Mouse (Mus musculus) gonadal fat pad, adult 2 months (tissue): Measurements from ENCODE around the gene Crhbp. TPM values are rescaled to one million over a fixed set of nuclear protein-coding genes. Genes with fewer than 3 reads are reported as not detected.

Experiments
- DNase-seq: peaks from one replicate; pipeline ENCODE4 v3.0.0-alpha.2; 2012; ENCODE audit warnings: low read depth
- polyA plus RNA-seq: library from polyadenylated mRNA; depleted of rRNA; stranded (reverse); fragments of >200 nt; gene quantifications from 2 replicates; pipeline ENCODE4 v1.2.3, GENCODE M21; 2012; rRNA removed

The Crhbp gene
- polyA plus RNA-seq, 1 experiment = 0.49 TPM

- no peak for DNase-seq
These were observed 25.4 kb downstream of the Crhbp start for GRCm38 (mm10) chr13:95419204-95419749.

DNA sequence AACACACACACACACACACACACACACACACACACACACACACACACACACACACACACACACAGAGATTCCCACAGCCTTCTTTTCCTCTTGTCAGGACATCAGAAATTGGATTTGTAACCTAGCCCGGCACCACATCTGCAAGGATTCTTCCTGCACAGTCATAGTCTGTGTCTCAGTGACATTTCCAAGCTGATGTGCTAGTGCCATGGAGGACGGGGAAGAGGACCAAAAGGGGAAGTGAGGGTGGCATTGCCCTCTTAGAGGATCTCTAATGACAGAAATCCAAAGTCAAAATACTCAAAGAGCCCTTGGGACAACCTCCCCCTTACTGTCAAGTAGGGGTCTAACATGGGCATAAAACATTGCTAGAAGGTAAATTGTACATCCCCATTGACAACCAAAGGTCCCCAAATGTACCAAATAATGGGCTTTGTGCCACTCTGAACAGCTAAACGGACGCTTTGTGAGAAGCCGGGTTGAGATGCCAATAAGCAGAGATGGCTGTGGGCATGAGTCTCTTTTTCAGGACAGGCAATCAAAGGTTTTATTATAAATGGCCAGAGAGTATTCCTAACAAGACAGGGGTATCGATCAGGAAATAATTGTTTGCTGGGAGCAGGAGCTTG, 26.0 kb downstream of the Crhbp start:
- DNase-seq = no peak

DNA sequence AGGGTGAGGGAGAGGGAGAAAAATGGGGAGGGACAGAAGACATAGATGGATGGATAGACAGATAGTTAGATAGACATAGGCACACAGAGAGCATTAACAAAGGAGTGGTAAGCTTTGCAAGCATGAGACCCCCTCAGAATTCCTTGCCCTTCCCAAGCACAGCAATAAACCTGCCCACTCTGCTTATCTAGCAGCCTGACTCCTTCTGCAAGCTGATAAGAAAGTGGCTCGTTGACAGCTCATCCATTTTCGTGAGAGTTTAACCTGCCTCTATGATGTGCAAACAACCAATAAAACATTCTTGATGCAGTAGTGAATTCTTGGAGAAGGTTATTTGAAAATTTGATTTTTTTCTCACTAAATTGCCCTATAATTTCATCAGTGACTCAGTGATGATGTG, 32.5 kb downstream of the Crhbp start:
- DNase-seq = no peak

- no peak for DNase-seq
These were observed 51.5 kb downstream of the Crhbp start for GRCm38 (mm10) chr13:95393242-95393641.

DNA sequence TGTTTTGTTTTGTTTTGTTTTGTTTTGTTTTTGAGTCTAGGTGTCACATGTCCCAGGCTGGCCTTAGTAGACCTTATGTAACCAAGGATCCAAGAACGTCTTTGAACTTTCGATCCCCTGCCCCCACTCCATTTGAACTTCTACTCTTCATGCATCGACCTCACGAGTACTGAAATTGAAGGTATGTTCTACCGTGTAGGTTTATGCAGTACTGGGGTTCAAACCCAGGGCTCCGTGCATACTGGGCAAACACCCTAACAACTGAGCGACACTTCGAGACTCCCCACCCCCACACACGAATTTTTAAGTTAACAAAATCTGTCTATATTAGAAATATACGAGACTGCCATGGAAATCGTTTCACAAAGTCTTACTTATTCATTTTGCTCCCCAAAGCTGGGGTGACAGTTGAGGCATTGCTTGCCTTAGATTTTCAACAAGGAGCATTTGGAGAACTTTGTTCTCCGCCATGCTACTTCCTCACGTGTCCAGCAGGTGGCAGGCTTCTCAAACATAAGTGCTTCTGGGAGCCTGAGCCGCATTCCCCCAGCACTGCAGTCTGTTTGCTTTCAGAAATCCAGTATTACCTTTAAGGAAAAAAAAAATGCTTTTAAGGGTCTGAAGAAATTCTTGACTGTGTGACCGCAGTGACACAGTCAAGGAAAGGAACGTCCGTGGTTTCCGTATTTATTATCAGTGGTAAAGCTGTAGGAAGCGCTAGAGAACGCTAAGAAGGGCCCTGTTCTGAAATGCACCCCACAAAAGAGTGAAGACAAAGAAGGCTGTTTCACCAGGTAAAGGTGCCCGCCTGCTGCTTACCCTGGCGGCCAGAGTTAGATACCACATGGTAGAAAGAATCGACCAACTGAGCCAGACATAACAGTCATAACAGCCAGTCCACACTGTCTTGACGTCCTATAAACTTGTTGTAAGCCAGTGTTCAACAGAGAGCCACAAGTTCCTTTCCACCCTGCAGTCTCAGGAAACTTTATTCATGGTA, 54.6 kb downstream of the Crhbp start:
- no peak for DNase-seq

GRCm38 (mm10) chr13:95388226-95388625, 56.5 kb downstream of the Crhbp start:
- DNase-seq = no peak

DNA sequence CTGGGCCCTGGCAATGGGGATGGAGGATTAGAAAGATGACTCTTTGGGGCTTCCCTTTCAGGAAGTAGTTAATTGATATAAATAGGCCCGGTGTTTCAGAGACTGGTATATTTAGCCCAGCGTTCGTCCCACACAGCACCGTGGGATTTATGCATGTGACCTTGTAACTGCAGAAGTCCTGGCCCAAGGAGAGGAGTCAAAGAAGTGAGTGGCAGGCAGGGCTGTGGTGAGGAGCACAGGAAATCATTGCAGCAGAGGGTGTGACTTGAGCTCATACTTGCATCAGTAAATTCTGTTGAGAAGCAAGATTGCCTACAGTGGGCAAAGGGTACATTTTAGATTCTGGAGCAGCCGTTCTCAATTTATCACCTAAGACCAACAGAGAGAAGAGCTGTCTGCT, 62.3 kb downstream of the Crhbp start:
- no peak for DNase-seq

Other genes with a start within 250 kb of the Crhbp start
- 12.3 and 15.8 TPM in 2 replicates for gene Pde8b, start 194.6 kb downstream of the Crhbp start, polyA plus RNA-seq
- 39.4 and 47.6 TPM in 2 replicates for gene Zbed3, start 121.3 kb downstream of the Crhbp start, polyA plus RNA-seq
- gene Aggf1, start 69.6 kb downstream of the Crhbp start, polyA plus RNA-seq = 15.1 and 16.3 TPM in 2 replicates
- 6.4 and 8.1 TPM in 2 replicates for gene S100z, start 33.8 kb upstream of the Crhbp start, polyA plus RNA-seq
- gene F2rl1, start 80.3 kb upstream of the Crhbp start, polyA plus RNA-seq = 21.3 and 23.1 TPM in 2 replicates
- gene F2r, start 173.6 kb upstream of the Crhbp start, polyA plus RNA-seq = 6.2 and 10.6 TPM in 2 replicates